Mouse (Mus musculus) neural tube, embryonic 14.5 days (tissue): ENCODE results near the gene Lin7b. TPM values are rescaled to one million over a fixed set of nuclear protein-coding genes. Genes with fewer than 3 reads are reported as not detected.

ENCODE experiments used
- polyA plus RNA-seq: library from polyadenylated mRNA; unstranded; fragments of >200 nt; fragmentation: Nextera tagmentation; extraction: Ambion mirVana; gene quantifications from 2 replicates; pipeline ENCODE4 v1.2.1, GENCODE M21; 2014

Lin7b gene
- polyA plus RNA-seq, 1 experiment from 2014 or later, result 49.4 TPM

Other genes starting within 250 kb of the Lin7b start
- gene Rps11, start 246.1 kb downstream of the Lin7b start, polyA plus RNA-seq, result 781 and 868 TPM in 2 replicates
- gene Rpl13a, start 241.8 kb downstream of the Lin7b start, polyA plus RNA-seq, result 668 and 729 TPM in 2 replicates
- 0.33 TPM in 1 of 2 replicates, not detected in the other for gene Gm45713, start 234.4 kb downstream of the Lin7b start, polyA plus RNA-seq
- 1.3 and 1.6 TPM in 2 replicates for gene Flt3l, start 234.2 kb downstream of the Lin7b start, polyA plus RNA-seq
- 90.4 and 91.2 TPM in 2 replicates for gene Pih1d1, start 216.3 kb downstream of the Lin7b start, polyA plus RNA-seq
- 16.9 and 19.8 TPM in 2 replicates for gene Aldh16a1, start 216.0 kb downstream of the Lin7b start, polyA plus RNA-seq
- gene Slc17a7, start 206.6 kb downstream of the Lin7b start, polyA plus RNA-seq, result 0.71 TPM in 1 of 2 replicates, not detected in the other
- gene Gfy, start 191.0 kb downstream of the Lin7b start, polyA plus RNA-seq, result not detected in 2 replicates
- not detected in 2 replicates for gene Pth2, start 189.6 kb downstream of the Lin7b start, polyA plus RNA-seq
- 0.15 and 0.50 TPM in 2 replicates for gene Ccdc155, start 165.7 kb downstream of the Lin7b start, polyA plus RNA-seq
- 11.8 and 12.9 TPM in 2 replicates for gene Dkkl1, start 158.4 kb downstream of the Lin7b start, polyA plus RNA-seq
- gene Tead2, start 154.8 kb downstream of the Lin7b start, polyA plus RNA-seq, result 24.5 and 39.9 TPM in 2 replicates
- 1.0 and 1.6 TPM in 2 replicates for gene Cd37, start 131.5 kb downstream of the Lin7b start, polyA plus RNA-seq
- gene Slc6a16, start 129.5 kb downstream of the Lin7b start, polyA plus RNA-seq, result 0.75 and 0.99 TPM in 2 replicates
- gene Slc6a21, start 93.1 kb downstream of the Lin7b start, polyA plus RNA-seq, result not detected in 2 replicates
- 9.1 and 10.9 TPM in 2 replicates for gene Trpm4, start 36.8 kb downstream of the Lin7b start, polyA plus RNA-seq
- 0.13 and 0.52 TPM in 2 replicates for gene Hrc, start 35.3 kb downstream of the Lin7b start, polyA plus RNA-seq
- gene Ppfia3, start 3.6 kb downstream of the Lin7b start, polyA plus RNA-seq, result 28.4 and 30.4 TPM in 2 replicates
- 76.1 and 93.7 TPM in 2 replicates for gene Snrnp70, start 25.2 kb upstream of the Lin7b start, polyA plus RNA-seq
- not detected in 2 replicates for gene Kcna7, start 35.1 kb upstream of the Lin7b start, polyA plus RNA-seq
- gene Ntf5, start 43.1 kb upstream of the Lin7b start, polyA plus RNA-seq, result not detected in 2 replicates
- gene Lhb, start 50.2 kb upstream of the Lin7b start, polyA plus RNA-seq, result not detected in 2 replicates
- gene Gys1, start 64.3 kb upstream of the Lin7b start, polyA plus RNA-seq, result 18.1 and 19.9 TPM in 2 replicates
- gene Ruvbl2, start 67.5 kb upstream of the Lin7b start, polyA plus RNA-seq, result 86.8 and 95.3 TPM in 2 replicates
- gene Ftl1, start 89.3 kb upstream of the Lin7b start, polyA plus RNA-seq, result 5,062 and 5,088 TPM in 2 replicates
- 107 and 215 TPM in 2 replicates for gene Bax, start 96.3 kb upstream of the Lin7b start, polyA plus RNA-seq
- 0.17 and 0.31 TPM in 2 replicates for gene Tulp2, start 111.3 kb upstream of the Lin7b start, polyA plus RNA-seq
- not detected in 2 replicates for gene Gm45808, start 116.2 kb upstream of the Lin7b start, polyA plus RNA-seq
- 4.0 and 4.6 TPM in 2 replicates for gene Dhdh, start 118.2 kb upstream of the Lin7b start, polyA plus RNA-seq
- gene Nucb1, start 139.8 kb upstream of the Lin7b start, polyA plus RNA-seq, result 115 and 134 TPM in 2 replicates
- gene Ppp1r15a, start 155.7 kb upstream of the Lin7b start, polyA plus RNA-seq, result 14.0 and 14.2 TPM in 2 replicates
- 0.54 and 3.2 TPM in 2 replicates for gene Plekha4, start 155.7 kb upstream of the Lin7b start, polyA plus RNA-seq
- gene Hsd17b14, start 184.3 kb upstream of the Lin7b start, polyA plus RNA-seq, result 0.40 and 0.60 TPM in 2 replicates
- 15.8 and 19.2 TPM in 2 replicates for gene Bcat2, start 199.6 kb upstream of the Lin7b start, polyA plus RNA-seq
- gene Fgf21, start 244.9 kb upstream of the Lin7b start, polyA plus RNA-seq, result not detected in 2 replicates
- not detected in 2 replicates for gene Fut1, start 246.7 kb upstream of the Lin7b start, polyA plus RNA-seq